Mouse (Mus musculus): ENCODE results near the gene Rbm26.

Gene Rbm26

GRCm38 (mm10) chr14:105087001-105087400, 90.1 kb downstream of the Rbm26 start:
- DNase-seq (ENCODE audit: low read depth, low spot score) = no peak

GRCm38 (mm10) chr14:105085332-105085993, 91.7 kb downstream of the Rbm26 start:
- DNase-seq (ENCODE audit: low read depth, low spot score) = peak; percentile 13

GRCm38 (mm10) chr14:105084757-105085330, 92.3 kb downstream of the Rbm26 start:
- DNase-seq (ENCODE audit: low read depth, low spot score) = no peak

- no peak for DNase-seq (ENCODE audit: low read depth, low spot score)
Observed at GRCm38 (mm10) chr14:105084106-105084505, 93.0 kb downstream of the Rbm26 start.

- DNase-seq (ENCODE audit: low read depth, low spot score) = no peak
Observed at GRCm38 (mm10) chr14:105074776-105075175, 102.4 kb downstream of the Rbm26 start.

- DNase-seq (ENCODE audit: low read depth, low spot score) = no peak
Observed at GRCm38 (mm10) chr14:105074376-105074775, 102.8 kb downstream of the Rbm26 start.

GRCm38 (mm10) chr14:105071010-105071509, 106.1 kb downstream of the Rbm26 start:
- no peak for DNase-seq (ENCODE audit: low read depth, low spot score)

GRCm38 (mm10) chr14:105070258-105071009, 106.7 kb downstream of the Rbm26 start:
- no peak for DNase-seq (ENCODE audit: low read depth, low spot score)

GRCm38 (mm10) chr14:105068060-105068459, 109.1 kb downstream of the Rbm26 start:
- DNase-seq (ENCODE audit: low read depth, low spot score) = no peak

- DNase-seq (ENCODE audit: low read depth, low spot score) = no peak
Observed at GRCm38 (mm10) chr14:105064243-105064642, 112.9 kb downstream of the Rbm26 start.

GRCm38 (mm10) chr14:105061230-105061629, 115.9 kb downstream of the Rbm26 start:
- DNase-seq (ENCODE audit: low read depth, low spot score) = no peak

- no peak for DNase-seq (ENCODE audit: low read depth, low spot score)
Observed at GRCm38 (mm10) chr14:105057934-105058333, 119.2 kb downstream of the Rbm26 start.
